Comparison of ENCODE assay signal across 9 mouse cellular contexts in genomic region chr8:94801293-94802095, GRCm38 (mm10). TPM values are rescaled to one million over a fixed set of nuclear protein-coding genes. Genes with fewer than 3 reads are reported as not detected.
DNase-seq lines count a peak whose midpoint lies in the region; ATAC-seq and TF ChIP-seq lines count a peak whose summit lies in the region.
"Had no signal": no experiment of that assay in that cellular context is flagged by ENCODE, and none has a peak within 500 bp of the region (broad histone marks: within the 10 kb centered on the region; RNA-seq: fewer than 3 reads in every experiment).

No protein-coding gene starts in this region.

- H3K9ac ChIP-seq in hindbrain, postnatal 0 days (replicated peaks; ENCODE audit: low read length): no peak overlapping the region
- no peak overlapping the region for H3K9ac ChIP-seq in hindbrain, embryonic 12.5 days
- H3K9ac ChIP-seq in kidney, embryonic 15.5 days: no peak overlapping the region
- no peak overlapping the region for H3K9ac ChIP-seq in hindbrain, embryonic 13.5 days
- H3K9ac ChIP-seq: hindbrain, embryonic 15.5 days had no signal

- no peak overlapping the region for H3K4me3 ChIP-seq in hindbrain, postnatal 0 days (ENCODE audit: low read length)
- no peak overlapping the region for H3K4me3 ChIP-seq in hindbrain, embryonic 12.5 days
- no peak overlapping the region for H3K4me3 ChIP-seq in kidney, embryonic 15.5 days (replicated peaks)
- H3K4me3 ChIP-seq in hindbrain, embryonic 13.5 days: no peak overlapping the region
- H3K4me3 ChIP-seq: hindbrain, embryonic 15.5 days had no signal

- no peaks in the 10 kb centered on the region for H3K4me1 ChIP-seq in hindbrain, postnatal 0 days (ENCODE audit: insufficient read depth, low read length)
- peaks cover 2% of the 10 kb centered on the region; the same call in 1 of the 2 replicates for H3K4me1 ChIP-seq in hindbrain, embryonic 12.5 days
- peaks cover 9% of the 10 kb centered on the region; the same call in 1 of the 2 replicates for H3K4me1 ChIP-seq in kidney, embryonic 15.5 days
- peaks cover under 1% of the 10 kb centered on the region; the same call in 1 of the 2 replicates for H3K4me1 ChIP-seq in hindbrain, embryonic 13.5 days (replicated peaks)
- H3K4me1 ChIP-seq: hindbrain, embryonic 15.5 days had no signal

- DNase-seq in hindbrain, postnatal 0 days (ENCODE audit: low spot score): peak; percentile 19
- DNase-seq in ZHBTc4 (ENCODE audit: low read depth, low spot score): peak; percentile 58
- DNase-seq in cerebellum, postnatal 25 days: peak; percentile 49 to 67
- DNase-seq in lung, postnatal 36 days: peak; percentile 78

- WGBS in hindbrain, postnatal 0 days: 40% methylated on average over 14 of the region's 14 CpGs
- WGBS in hindbrain, embryonic 12.5 days: 49% methylated on average over 14 of the region's 14 CpGs
- 46% methylated on average over 14 of the region's 14 CpGs for WGBS in kidney, embryonic 15.5 days
- 47% methylated on average over 14 of the region's 14 CpGs for WGBS in hindbrain, embryonic 13.5 days

- H3K27ac ChIP-seq in hindbrain, postnatal 0 days: no peak overlapping the region
- H3K27ac ChIP-seq in hindbrain, embryonic 12.5 days: no peak overlapping the region
- H3K27ac ChIP-seq in kidney, embryonic 15.5 days: no peak overlapping the region
- no peak overlapping the region for H3K27ac ChIP-seq in hindbrain, embryonic 13.5 days
- H3K27ac ChIP-seq: hindbrain, embryonic 15.5 days had no signal

- 0 out of 2 replicates have a peak, but pooled peaks have one; percentile 21 for ATAC-seq in hindbrain, postnatal 0 days
- no peak for ATAC-seq in hindbrain, embryonic 12.5 days (ENCODE audit: low FRiP score)
- ATAC-seq in kidney, embryonic 15.5 days (replicated peaks; ENCODE audit: low FRiP score): no peak
- no peak for ATAC-seq in hindbrain, embryonic 13.5 days (ENCODE audit: low FRiP score)
- no peak for ATAC-seq in inflammation-experienced regulatory T-cells, adult 6 months

- H3K27me3 ChIP-seq in hindbrain, postnatal 0 days (ENCODE audit: insufficient read depth, low read length): no peaks in the 10 kb centered on the region
- H3K27me3 ChIP-seq in hindbrain, embryonic 12.5 days: 0 out of 2 replicates have a peak, but pooled peaks cover 2% of the 10 kb centered on the region
- H3K27me3 ChIP-seq in kidney, embryonic 15.5 days: no peaks in the 10 kb centered on the region
- H3K27me3 ChIP-seq in hindbrain, embryonic 13.5 days: no peaks in the 10 kb centered on the region
- H3K27me3 ChIP-seq: hindbrain, embryonic 15.5 days had no signal

- no peaks in the 10 kb centered on the region for H3K36me3 ChIP-seq in hindbrain, postnatal 0 days (ENCODE audit: insufficient read depth, low read length)
- no peaks in the 10 kb centered on the region for H3K36me3 ChIP-seq in hindbrain, embryonic 12.5 days
- H3K36me3 ChIP-seq in kidney, embryonic 15.5 days: no peaks in the 10 kb centered on the region
- H3K36me3 ChIP-seq in hindbrain, embryonic 13.5 days: no peaks in the 10 kb centered on the region
- H3K36me3 ChIP-seq: hindbrain, embryonic 15.5 days had no signal

- H3K4me2 ChIP-seq in hindbrain, postnatal 0 days (ENCODE audit: low read depth, low read length): no peak overlapping the region
- no peak overlapping the region for H3K4me2 ChIP-seq in hindbrain, embryonic 12.5 days (replicated peaks)
- peak overlapping the region; percentile 30; the same call in 1 of the 2 replicates for H3K4me2 ChIP-seq in kidney, embryonic 15.5 days
- H3K4me2 ChIP-seq in hindbrain, embryonic 13.5 days: no peak overlapping the region
- H3K4me2 ChIP-seq: hindbrain, embryonic 15.5 days had no signal

- H3K9me3 ChIP-seq in hindbrain, postnatal 0 days (ENCODE audit: low read length): no peaks in the 10 kb centered on the region
- H3K9me3 ChIP-seq in hindbrain, embryonic 12.5 days (replicated peaks): no peaks in the 10 kb centered on the region
- no peaks in the 10 kb centered on the region for H3K9me3 ChIP-seq in kidney, embryonic 15.5 days (replicated peaks)
- no peaks in the 10 kb centered on the region for H3K9me3 ChIP-seq in hindbrain, embryonic 13.5 days
- H3K9me3 ChIP-seq: hindbrain, embryonic 15.5 days had no signal

- peak; percentile 70 for TF ChIP-seq CTCF in hindbrain, postnatal 0 days (IDR thresholded peaks at IDR 0.05; ENCODE audit: low read depth)

RNA-seq across cellular contexts. Expression of gene Ccl17, which starts 8.8 kb away (rescaled TPM):
- not detected in 2 replicates for total RNA-seq in hindbrain, postnatal 0 days (2014; rRNA removed)
- polyA plus RNA-seq in hindbrain, postnatal 0 days (2015; fragmentation: Nextera tagmentation; extraction: Ambion mirVana): 2.7 and 4.8 TPM in 2 replicates
- polyA plus RNA-seq in hindbrain, embryonic 12.5 days (2016; fragmentation: Nextera tagmentation; extraction: Ambion mirVana): not detected in 2 replicates
- polyA plus RNA-seq in kidney, embryonic 15.5 days (2015; fragmentation: Nextera tagmentation; extraction: Ambion mirVana): not detected in 2 replicates
- 0.43 TPM in 1 of 2 replicates, not detected in the other for polyA plus RNA-seq in hindbrain, embryonic 13.5 days (2015; fragmentation: Nextera tagmentation; extraction: Ambion mirVana)
- not detected for polyA plus RNA-seq in inflammation-experienced regulatory T-cells, adult 6 months (2017; shearing (Covaris generic))

RNA-seq across cellular contexts. Expression of gene Cx3cl1, which starts 29.7 kb away (rescaled TPM):
- total RNA-seq in hindbrain, postnatal 0 days (2014; rRNA removed): 99.6 and 100 TPM in 2 replicates
- polyA plus RNA-seq in hindbrain, postnatal 0 days (2015; fragmentation: Nextera tagmentation; extraction: Ambion mirVana): 74.1 and 87.9 TPM in 2 replicates
- polyA plus RNA-seq in hindbrain, embryonic 12.5 days (2016; fragmentation: Nextera tagmentation; extraction: Ambion mirVana): 10.6 and 14.2 TPM in 2 replicates
- 9.6 and 9.8 TPM in 2 replicates for polyA plus RNA-seq in kidney, embryonic 15.5 days (2015; fragmentation: Nextera tagmentation; extraction: Ambion mirVana)
- polyA plus RNA-seq in hindbrain, embryonic 13.5 days (2015; fragmentation: Nextera tagmentation; extraction: Ambion mirVana): 15.0 and 15.8 TPM in 2 replicates
- polyA plus RNA-seq in inflammation-experienced regulatory T-cells, adult 6 months (2017; shearing (Covaris generic)): under 1 TPM in 1 of 3 experiments, not detected in 2; 0.38 TPM

RNA-seq across cellular contexts. Expression of gene Coq9, which starts 36.6 kb away (rescaled TPM):
- 109 and 133 TPM in 2 replicates for total RNA-seq in hindbrain, postnatal 0 days (2014; rRNA removed)
- polyA plus RNA-seq in hindbrain, postnatal 0 days (2015; fragmentation: Nextera tagmentation; extraction: Ambion mirVana): 54.7 and 59.2 TPM in 2 replicates
- 52.6 and 55.3 TPM in 2 replicates for polyA plus RNA-seq in hindbrain, embryonic 12.5 days (2016; fragmentation: Nextera tagmentation; extraction: Ambion mirVana)
- 81.0 and 83.6 TPM in 2 replicates for polyA plus RNA-seq in kidney, embryonic 15.5 days (2015; fragmentation: Nextera tagmentation; extraction: Ambion mirVana)
- 55.4 and 59.1 TPM in 2 replicates for polyA plus RNA-seq in hindbrain, embryonic 13.5 days (2015; fragmentation: Nextera tagmentation; extraction: Ambion mirVana)
- polyA plus RNA-seq in inflammation-experienced regulatory T-cells, adult 6 months (2017; shearing (Covaris generic)): 10 to 100 TPM; 35.5 to 40.6 (median 37.5) TPM

RNA-seq across cellular contexts. Expression of gene Ciapin1, which starts 36.7 kb away (rescaled TPM):
- total RNA-seq in hindbrain, postnatal 0 days (2014; rRNA removed): 62.5 and 72.6 TPM in 2 replicates
- 139 and 144 TPM in 2 replicates for polyA plus RNA-seq in hindbrain, postnatal 0 days (2015; fragmentation: Nextera tagmentation; extraction: Ambion mirVana)
- 169 and 178 TPM in 2 replicates for polyA plus RNA-seq in hindbrain, embryonic 12.5 days (2016; fragmentation: Nextera tagmentation; extraction: Ambion mirVana)
- polyA plus RNA-seq in kidney, embryonic 15.5 days (2015; fragmentation: Nextera tagmentation; extraction: Ambion mirVana): 115 and 126 TPM in 2 replicates
- 197 and 202 TPM in 2 replicates for polyA plus RNA-seq in hindbrain, embryonic 13.5 days (2015; fragmentation: Nextera tagmentation; extraction: Ambion mirVana)
- polyA plus RNA-seq in inflammation-experienced regulatory T-cells, adult 6 months (2017; shearing (Covaris generic)): 100 to 1,000 TPM; 107 to 149 (median 110) TPM

RNA-seq across cellular contexts. Expression of gene Polr2c, which starts 55.8 kb away (rescaled TPM):
- total RNA-seq in hindbrain, postnatal 0 days (2014; rRNA removed): 65.3 and 81.6 TPM in 2 replicates
- 102 TPM in 2 replicates for polyA plus RNA-seq in hindbrain, postnatal 0 days (2015; fragmentation: Nextera tagmentation; extraction: Ambion mirVana)
- 120 and 129 TPM in 2 replicates for polyA plus RNA-seq in hindbrain, embryonic 12.5 days (2016; fragmentation: Nextera tagmentation; extraction: Ambion mirVana)
- 155 and 157 TPM in 2 replicates for polyA plus RNA-seq in kidney, embryonic 15.5 days (2015; fragmentation: Nextera tagmentation; extraction: Ambion mirVana)
- 119 and 136 TPM in 2 replicates for polyA plus RNA-seq in hindbrain, embryonic 13.5 days (2015; fragmentation: Nextera tagmentation; extraction: Ambion mirVana)
- polyA plus RNA-seq in inflammation-experienced regulatory T-cells, adult 6 months (2017; shearing (Covaris generic)): 100 to 1,000 TPM in 2 of 3 experiments, 10 to 100 TPM in 1; 85.4 to 108 (median 104) TPM

Comparison
In these comparisons a context has a peak if more than half of its experiments do, and no peak if none do; other contexts are left out.
1. DNase-seq: peak in every context shown above with its lines; median percentile 78 in lung, postnatal 36 days; 58 in ZHBTc4; 58 in cerebellum, postnatal 25 days; 19 in hindbrain, postnatal 0 days.